Mouse (Mus musculus) erythroblast, adult 5-6 weeks (primary cell): ENCODE results near the gene Cd79b. TPM values are rescaled to one million over a fixed set of nuclear protein-coding genes. Genes with fewer than 3 reads are reported as not detected.

Source experiments
- total RNA-seq, 2 experiments: library from RNA; stranded (forward) in 1 of 2; stranded (reverse) in 1 of 2; fragments of 150-400 nt in 1 of 2; fragments of 200-764, 138-1000 nt in 1 of 2; gene quantifications; 2 replicates each; pipeline versions ENCODE4 v1.2.3 to v1.2.4; 2015 to 2017; ENCODE audit warnings: low replicate concordance in 2 of 2

Cd79b gene
- total RNA-seq, 2 experiments from 2014 or later, result 7.2 to 16.1 TPM

Other genes with a start within 250 kb of the Cd79b start
- gene Taco1, start 248.7 kb downstream of the Cd79b start, total RNA-seq (2015; ENCODE audit: low replicate concordance), result 1.2 and 1.9 TPM in 2 replicates
- gene Taco1, start 248.7 kb downstream of the Cd79b start, total RNA-seq (2017; ENCODE audit: low replicate concordance), result 0.17 and 8.5 TPM in 2 replicates
- gene Map3k3, start 230.1 kb downstream of the Cd79b start, total RNA-seq (2015; ENCODE audit: low replicate concordance), result 2.9 and 6.3 TPM in 2 replicates
- gene Map3k3, start 230.1 kb downstream of the Cd79b start, total RNA-seq (2017; ENCODE audit: low replicate concordance), result 5.2 and 11.7 TPM in 2 replicates
- not detected in 2 replicates for gene Gm10840, start 153.9 kb downstream of the Cd79b start, total RNA-seq (2015; ENCODE audit: low replicate concordance)
- gene Gm10840, start 153.9 kb downstream of the Cd79b start, total RNA-seq (2017; ENCODE audit: low replicate concordance), result not detected in 2 replicates
- 43.2 and 53.5 TPM in 2 replicates for gene Limd2, start 153.9 kb downstream of the Cd79b start, total RNA-seq (2015; ENCODE audit: low replicate concordance)
- 7.4 and 14.3 TPM in 2 replicates for gene Limd2, start 153.9 kb downstream of the Cd79b start, total RNA-seq (2017; ENCODE audit: low replicate concordance)
- 3.8 and 11.5 TPM in 2 replicates for gene Strada, start 112.6 kb downstream of the Cd79b start, total RNA-seq (2015; ENCODE audit: low replicate concordance)
- gene Strada, start 112.6 kb downstream of the Cd79b start, total RNA-seq (2017; ENCODE audit: low replicate concordance), result 4.9 and 5.7 TPM in 2 replicates
- 11.5 and 15.2 TPM in 2 replicates for gene Ccdc47, start 98.4 kb downstream of the Cd79b start, total RNA-seq (2015; ENCODE audit: low replicate concordance)
- gene Ccdc47, start 98.4 kb downstream of the Cd79b start, total RNA-seq (2017; ENCODE audit: low replicate concordance), result 38.8 and 57.4 TPM in 2 replicates
- 13.4 and 14.6 TPM in 2 replicates for gene Ddx42, start 97.8 kb downstream of the Cd79b start, total RNA-seq (2015; ENCODE audit: low replicate concordance)
- 18.8 and 35.8 TPM in 2 replicates for gene Ddx42, start 97.8 kb downstream of the Cd79b start, total RNA-seq (2017; ENCODE audit: low replicate concordance)
- gene Ftsj3, start 58.7 kb downstream of the Cd79b start, total RNA-seq (2015; ENCODE audit: low replicate concordance), result 6.0 and 7.5 TPM in 2 replicates
- 24.0 and 29.1 TPM in 2 replicates for gene Ftsj3, start 58.7 kb downstream of the Cd79b start, total RNA-seq (2017; ENCODE audit: low replicate concordance)
- 11.7 and 23.8 TPM in 2 replicates for gene Psmc5, start 58.6 kb downstream of the Cd79b start, total RNA-seq (2015; ENCODE audit: low replicate concordance)
- 30.6 and 49.8 TPM in 2 replicates for gene Psmc5, start 58.6 kb downstream of the Cd79b start, total RNA-seq (2017; ENCODE audit: low replicate concordance)
- 15.9 and 17.1 TPM in 2 replicates for gene Smarcd2, start 41.8 kb downstream of the Cd79b start, total RNA-seq (2015; ENCODE audit: low replicate concordance)
- gene Smarcd2, start 41.8 kb downstream of the Cd79b start, total RNA-seq (2017; ENCODE audit: low replicate concordance), result 41.4 and 51.1 TPM in 2 replicates
- 0.42 TPM in 1 of 2 replicates, not detected in the other for gene Tcam1, start 38.1 kb downstream of the Cd79b start, total RNA-seq (2015; ENCODE audit: low replicate concordance)
- gene Tcam1, start 38.1 kb downstream of the Cd79b start, total RNA-seq (2017; ENCODE audit: low replicate concordance), result 0.56 TPM in 1 of 2 replicates, not detected in the other
- gene Gh, start 12.9 kb downstream of the Cd79b start, total RNA-seq (2015; ENCODE audit: low replicate concordance), result not detected in 2 replicates
- gene Gh, start 12.9 kb downstream of the Cd79b start, total RNA-seq (2017; ENCODE audit: low replicate concordance), result not detected in 2 replicates
- not detected in 2 replicates for gene Scn4a, start 38.5 kb upstream of the Cd79b start, total RNA-seq (2015; ENCODE audit: low replicate concordance)
- gene Scn4a, start 38.5 kb upstream of the Cd79b start, total RNA-seq (2017; ENCODE audit: low replicate concordance), result not detected in 2 replicates
- not detected in 2 replicates for gene Prr29, start 50.7 kb upstream of the Cd79b start, total RNA-seq (2015; ENCODE audit: low replicate concordance)
- not detected in 2 replicates for gene Prr29, start 50.7 kb upstream of the Cd79b start, total RNA-seq (2017; ENCODE audit: low replicate concordance)
- gene Icam2, start 73.3 kb upstream of the Cd79b start, total RNA-seq (2015; ENCODE audit: low replicate concordance), result 9.8 and 10.7 TPM in 2 replicates
- 4.0 and 13.7 TPM in 2 replicates for gene Icam2, start 73.3 kb upstream of the Cd79b start, total RNA-seq (2017; ENCODE audit: low replicate concordance)
- gene Ern1, start 173.1 kb upstream of the Cd79b start, total RNA-seq (2015; ENCODE audit: low replicate concordance), result 7.9 and 11.1 TPM in 2 replicates
- gene Ern1, start 173.1 kb upstream of the Cd79b start, total RNA-seq (2017; ENCODE audit: low replicate concordance), result 23.8 and 25.6 TPM in 2 replicates